Mouse (Mus musculus) erythroblast, embryonic 14.5 days (primary cell): ENCODE data around the gene Slc9b2.

Experiments used
- GATA1 ChIP-seq: IDR thresholded peaks from 2 replicates; pipeline ENCODE4 v1.6.1; 2012; ENCODE audit warnings: low read length, inconsistent platforms, mixed read lengths
- TAL1 ChIP-seq: IDR thresholded peaks from 3 replicates; pipeline ENCODE4 v1.6.1; 2012; ENCODE audit warnings: low read length, inconsistent platforms, mixed read lengths

DNA sequence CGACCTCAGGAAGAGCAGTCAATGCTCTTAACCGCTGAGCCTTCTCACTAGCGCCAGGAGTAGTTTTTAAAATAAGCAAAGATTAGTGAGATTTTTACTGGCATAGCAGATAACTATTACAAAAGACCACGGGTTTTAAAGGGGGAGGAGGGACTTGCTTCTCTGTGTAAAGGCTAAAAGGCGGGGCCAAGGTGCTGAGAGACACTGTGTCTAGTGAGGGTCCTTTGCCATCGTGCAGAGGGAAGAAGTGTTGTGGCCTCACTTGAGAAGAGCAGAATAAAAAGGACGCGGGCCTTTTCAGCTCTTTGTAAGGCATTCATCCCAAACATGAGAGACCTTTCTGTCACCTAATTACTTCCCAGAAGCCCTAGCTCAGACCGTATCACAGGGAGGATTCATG is 2.9 kb upstream of the Slc9b2 start:
- TF ChIP-seq GATA1 (no peak), TAL1 (no peak)
